Mouse (Mus musculus) neural tube, embryonic 15.5 days (tissue): ENCODE measurements around the gene Pick1. TPM values are rescaled to one million over a fixed set of nuclear protein-coding genes. Genes with fewer than 3 reads are reported as not detected.

Experiments used
- ATAC-seq: fragments of 200-750 bp; cut with Nextera tagmentation; 2 replicates; pipeline ENCODE4 v1.8.0; 2017; ENCODE audit warnings: mild to moderate bottlenecking, moderate TSS enrichment, moderate library complexity; ENCODE audit not compliant: low FRiP score
- H3K27ac ChIP-seq: fragments of 300-500 bp; sonication (generic); replicated peaks from 2 replicates; pipeline ENCODE4 v1.5.1; 2015; ENCODE audit warnings: mild to moderate bottlenecking, inconsistent platforms
- H3K27me3 ChIP-seq: fragments of 300-500 bp; sonication (generic); replicated peaks from 2 replicates; pipeline ENCODE4 v1.6.1; 2015; ENCODE audit warnings: inconsistent platforms
- H3K36me3 ChIP-seq: fragments of 300-500 bp; sonication (generic); 2 replicates; pipeline ENCODE4 v1.6.1; 2015; ENCODE audit warnings: inconsistent platforms
- H3K4me1 ChIP-seq: fragments of 300-500 bp; sonication (generic); 2 replicates; pipeline ENCODE4 v1.6.1; 2015; ENCODE audit warnings: inconsistent platforms
- H3K4me2 ChIP-seq: fragments of 300-500 bp; sonication (generic); 2 replicates; pipeline ENCODE4 v1.6.1; 2015; ENCODE audit warnings: inconsistent platforms, mild to moderate bottlenecking, moderate library complexity
- H3K4me3 ChIP-seq: fragments of 300-500 bp; sonication (generic); replicated peaks from 2 replicates; pipeline ENCODE4 v1.5.1; 2015; ENCODE audit warnings: mild to moderate bottlenecking, inconsistent platforms
- H3K9ac ChIP-seq: fragments of 300-500 bp; sonication (generic); replicated peaks from 2 replicates; pipeline ENCODE4 v1.6.1; 2015; ENCODE audit warnings: mild to moderate bottlenecking, inconsistent platforms
- H3K9me3 ChIP-seq: fragments of 300-500 bp; sonication (generic); replicated peaks from 2 replicates; pipeline ENCODE4 v1.6.1; 2016; ENCODE audit warnings: inconsistent platforms
- WGBS: fragments of 180-500 bp; shearing (Covaris S2); methylation state at CpG from one replicate; pipeline ENCODE4 v1.1.7; 2015; ENCODE audit warnings: mixed read lengths; 5-methylcytosine and 5-hydroxymethylcytosine counted together
- polyA plus RNA-seq: library from polyadenylated mRNA; unstranded; fragments of >200 nt; fragmentation: Nextera tagmentation; extraction: Ambion mirVana; gene quantifications from 2 replicates; pipeline ENCODE4 v1.2.1, GENCODE M21; 2015

Pick1 gene
- polyA plus RNA-seq, 1 experiment from 2014 or later = 99.7 TPM

GRCm38 (mm10) chr15:79280209-79280608, 51.2 kb downstream of the Pick1 start:
- Histone ChIP-seq H3K4me2 (no peak overlapping the region), H3K27ac (no peak overlapping the region), H3K9me3 (no peaks in the 10 kb centered on the region), H3K36me3 (no peaks in the 10 kb centered on the region), H3K27me3 (no peaks in the 10 kb centered on the region), H3K4me3 (no peak overlapping the region), H3K4me1 (no peaks in the 10 kb centered on the region), H3K9ac (no peak overlapping the region)
- 28% methylated on average over 6 of the region's 6 CpGs for WGBS
- no peak for ATAC-seq

- Histone ChIP-seq H3K27ac (no peak overlapping the region), H3K36me3 (no peaks in the 10 kb centered on the region), H3K4me2 (no peak overlapping the region), H3K27me3 (no peaks in the 10 kb centered on the region), H3K4me1 (no peaks in the 10 kb centered on the region), H3K9me3 (no peaks in the 10 kb centered on the region), H3K4me3 (no peak overlapping the region), H3K9ac (no peak overlapping the region)
- no peak for ATAC-seq
- 55% methylated on average over 5 of the region's 5 CpGs for WGBS
These were observed 51.9 kb downstream of the Pick1 start for GRCm38 (mm10) chr15:79280850-79281249.

- H3K4me2 ChIP-seq = no peak overlapping the region
- 89% methylated on average over 1 of the region's 1 CpGs for WGBS
- no peak overlapping the region for H3K27ac ChIP-seq
- H3K9ac ChIP-seq = no peak overlapping the region
- H3K4me1 ChIP-seq = no peaks in the 10 kb centered on the region
- H3K36me3 ChIP-seq = no peaks in the 10 kb centered on the region
- no peaks in the 10 kb centered on the region for H3K9me3 ChIP-seq
- H3K4me3 ChIP-seq = no peak overlapping the region
- no peak for ATAC-seq
- no peaks in the 10 kb centered on the region for H3K27me3 ChIP-seq
These were observed 52.4 kb downstream of the Pick1 start for GRCm38 (mm10) chr15:79281389-79281788.

GRCm38 (mm10) chr15:79282434-79282833, 53.5 kb downstream of the Pick1 start:
- no peaks in the 10 kb centered on the region for H3K9me3 ChIP-seq
- no peak overlapping the region for H3K27ac ChIP-seq
- H3K9ac ChIP-seq = no peak overlapping the region
- H3K4me1 ChIP-seq = no peaks in the 10 kb centered on the region
- H3K36me3 ChIP-seq = no peaks in the 10 kb centered on the region
- no peak overlapping the region for H3K4me2 ChIP-seq
- H3K27me3 ChIP-seq = no peaks in the 10 kb centered on the region
- no peak for ATAC-seq
- H3K4me3 ChIP-seq = no peak overlapping the region
- 82% methylated on average over 5 of the region's 5 CpGs for WGBS

GRCm38 (mm10) chr15:79283371-79283770, 54.4 kb downstream of the Pick1 start:
- no peak overlapping the region for H3K9ac ChIP-seq
- no peak overlapping the region for H3K27ac ChIP-seq
- H3K4me3 ChIP-seq = no peak overlapping the region
- no peaks in the 10 kb centered on the region for H3K9me3 ChIP-seq
- no peaks in the 10 kb centered on the region for H3K27me3 ChIP-seq
- no peaks in the 10 kb centered on the region for H3K4me1 ChIP-seq
- H3K36me3 ChIP-seq = no peaks in the 10 kb centered on the region
- ATAC-seq = no peak
- H3K4me2 ChIP-seq = no peak overlapping the region
- whole genome bisulfite sequencing = 87% methylated on average over 4 of the region's 4 CpGs

- Histone ChIP-seq H3K27ac (no peak within 1 kb of the TSS), H3K4me1 (no peaks in the 10 kb centered on the region), H3K4me2 (no peak within 1 kb of the TSS), H3K4me3 (no peak within 1 kb of the TSS), H3K36me3 (no peaks in the 10 kb centered on the region), H3K9ac (no peak within 1 kb of the TSS), H3K9me3 (no peaks in the 10 kb centered on the region), H3K27me3 (no peaks in the 10 kb centered on the region)
- 77% methylated on average over 10 of the region's 10 CpGs for WGBS
- no peak for ATAC-seq
These were observed 56.4 kb downstream of the Pick1 start, which contains the start of gene Baiap2l2 for GRCm38 (mm10) chr15:79285399-79285798. Gene Baiap2l2 (minus strand): TSS chr15:79285537.

- WGBS = 91% methylated on average over 7 of the region's 7 CpGs
- no peaks in the 10 kb centered on the region for H3K27me3 ChIP-seq
- H3K9me3 ChIP-seq = no peaks in the 10 kb centered on the region
- H3K4me3 ChIP-seq = no peak overlapping the region
- no peaks in the 10 kb centered on the region for H3K4me1 ChIP-seq
- ATAC-seq = no peak
- H3K27ac ChIP-seq = no peak overlapping the region
- no peaks in the 10 kb centered on the region for H3K36me3 ChIP-seq
- H3K9ac ChIP-seq = no peak overlapping the region
- H3K4me2 ChIP-seq = no peak overlapping the region
These were observed 57.2 kb downstream of the Pick1 start for GRCm38 (mm10) chr15:79286141-79286540.

- 94% methylated on average over 7 of the region's 7 CpGs for WGBS
- Histone ChIP-seq H3K27me3 (no peaks in the 10 kb centered on the region), H3K4me3 (no peak overlapping the region), H3K4me2 (no peak overlapping the region), H3K9ac (no peak overlapping the region), H3K9me3 (no peaks in the 10 kb centered on the region), H3K36me3 (no peaks in the 10 kb centered on the region), H3K4me1 (no peaks in the 10 kb centered on the region), H3K27ac (no peak overlapping the region)
- no peak for ATAC-seq
These were observed 58.1 kb downstream of the Pick1 start for GRCm38 (mm10) chr15:79287091-79287490.

GRCm38 (mm10) chr15:79288387-79288786, 59.4 kb downstream of the Pick1 start:
- Histone ChIP-seq H3K36me3 (no peaks in the 10 kb centered on the region), H3K27me3 (no peaks in the 10 kb centered on the region), H3K9ac (no peak overlapping the region), H3K4me3 (no peak overlapping the region), H3K9me3 (no peaks in the 10 kb centered on the region), H3K4me2 (no peak overlapping the region), H3K27ac (no peak overlapping the region), H3K4me1 (no peaks in the 10 kb centered on the region)
- WGBS = 87% methylated on average over 3 of the region's 3 CpGs
- no peak for ATAC-seq

GRCm38 (mm10) chr15:79289441-79289840, 60.5 kb downstream of the Pick1 start:
- H3K4me3 ChIP-seq = no peak overlapping the region
- WGBS = 89% methylated on average over 12 of the region's 12 CpGs
- H3K4me1 ChIP-seq = no peaks in the 10 kb centered on the region
- no peak overlapping the region for H3K27ac ChIP-seq
- H3K4me2 ChIP-seq = no peak overlapping the region
- H3K9ac ChIP-seq = no peak overlapping the region
- no peak for ATAC-seq
- H3K36me3 ChIP-seq = no peaks in the 10 kb centered on the region
- no peaks in the 10 kb centered on the region for H3K9me3 ChIP-seq
- no peaks in the 10 kb centered on the region for H3K27me3 ChIP-seq

- H3K4me2 ChIP-seq = no peak overlapping the region
- no peaks in the 10 kb centered on the region for H3K4me1 ChIP-seq
- WGBS = 74% methylated on average over 3 of the region's 3 CpGs
- no peak overlapping the region for H3K9ac ChIP-seq
- ATAC-seq = no peak
- no peaks in the 10 kb centered on the region for H3K36me3 ChIP-seq
- H3K9me3 ChIP-seq = no peaks in the 10 kb centered on the region
- no peak overlapping the region for H3K4me3 ChIP-seq
- no peak overlapping the region for H3K27ac ChIP-seq
- H3K27me3 ChIP-seq = no peaks in the 10 kb centered on the region
These were observed 61.4 kb downstream of the Pick1 start for GRCm38 (mm10) chr15:79290340-79290739.

GRCm38 (mm10) chr15:79292779-79293178, 63.8 kb downstream of the Pick1 start:
- Histone ChIP-seq H3K27me3 (no peaks in the 10 kb centered on the region), H3K9ac (no peak overlapping the region), H3K4me2 (no peak overlapping the region), H3K4me3 (no peak overlapping the region), H3K9me3 (no peaks in the 10 kb centered on the region), H3K4me1 (no peaks in the 10 kb centered on the region), H3K27ac (no peak overlapping the region), H3K36me3 (no peaks in the 10 kb centered on the region)
- no peak for ATAC-seq
- 88% methylated on average over 9 of the region's 9 CpGs for WGBS

- Histone ChIP-seq H3K4me2 (no peak overlapping the region), H3K9me3 (no peaks in the 10 kb centered on the region), H3K9ac (no peak overlapping the region), H3K27me3 (no peaks in the 10 kb centered on the region), H3K36me3 (no peaks in the 10 kb centered on the region), H3K4me3 (no peak overlapping the region), H3K4me1 (no peaks in the 10 kb centered on the region), H3K27ac (no peak overlapping the region)
- WGBS = 88% methylated on average over 6 of the region's 6 CpGs
- ATAC-seq = no peak
These were observed 69.6 kb downstream of the Pick1 start for GRCm38 (mm10) chr15:79298553-79298952.
